Mouse (Mus musculus): ENCODE measurements around the gene Ncf1. TPM values are rescaled to one million over a fixed set of nuclear protein-coding genes. Genes with fewer than 3 reads are reported as not detected.

Ncf1 gene
- polyA plus RNA-seq, 1 experiment from 2014 or later = 4.0 TPM

DNA sequence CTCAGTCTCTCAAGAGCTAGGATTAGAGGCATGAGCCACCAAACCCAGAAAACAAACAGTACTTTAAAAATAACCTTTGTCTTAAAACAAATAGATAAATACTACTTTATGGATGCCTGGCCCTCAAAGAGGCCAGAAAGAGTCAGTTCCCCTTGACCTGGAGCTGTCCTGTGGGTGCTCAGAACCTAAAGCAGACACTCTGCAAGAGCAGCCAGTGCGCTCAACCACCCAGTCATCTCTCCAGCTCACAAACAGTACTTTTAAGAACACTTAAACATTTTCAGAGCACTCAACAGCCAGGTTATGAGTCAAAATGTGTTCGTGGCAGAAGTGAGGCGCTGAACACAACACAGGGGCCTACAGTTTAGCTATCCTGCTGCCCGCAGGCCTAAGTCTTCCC, 21.7 kb upstream of the Ncf1 start:
- Histone ChIP-seq H3K4me1 (replicated peaks; ENCODE audit: control insufficient read depth, insufficient read depth, low read length) (no peaks in the 10 kb centered on the region), H3K27ac (ENCODE audit: low read depth, low read length) (no peak overlapping the region), H3K4me2 (replicated peaks; ENCODE audit: low read depth, low read length) (no peak overlapping the region), H3K9ac (ENCODE audit: low read depth, low read length) (no peak overlapping the region), H3K9me3 (ENCODE audit: control insufficient read depth, low read length) (no peaks in the 10 kb centered on the region), H3K27me3 (ENCODE audit: control insufficient read depth, insufficient read depth, low read length) (no peaks in the 10 kb centered on the region), H3K4me3 (ENCODE audit: low read depth, low read length) (no peak overlapping the region), H3K36me3 (ENCODE audit: control insufficient read depth, insufficient read depth, low read length) (peaks cover 51% of the 10 kb centered on the region)
- WGBS = 97% methylated on average over 4 of the region's 4 CpGs
- DNase-seq (ENCODE audit: low spot score) (no peak), ATAC-seq (ENCODE audit: low FRiP score) (no peak)

DNA sequence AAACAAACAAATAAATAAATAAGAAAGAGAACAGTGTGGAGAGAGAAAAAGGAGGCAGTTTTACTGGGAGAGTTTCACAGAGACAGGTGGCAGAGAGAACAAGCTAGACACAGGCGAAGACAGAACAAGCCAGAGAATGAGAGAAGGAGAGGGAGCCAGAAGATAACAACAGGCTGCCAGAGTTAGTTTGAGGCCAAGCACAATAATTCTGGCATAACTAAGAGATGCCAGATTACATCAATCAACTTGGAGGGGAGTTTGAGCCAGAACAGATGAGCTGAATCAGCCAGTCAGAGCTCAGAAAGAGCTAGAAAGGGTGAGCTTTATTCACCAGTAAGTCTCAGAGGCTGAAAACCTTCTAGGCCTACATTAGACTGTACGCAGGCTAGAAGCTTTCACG, 21.2 kb upstream of the Ncf1 start:
- H3K9me3 ChIP-seq (ENCODE audit: control insufficient read depth, low read length) = no peaks in the 10 kb centered on the region
- DNase-seq (ENCODE audit: low spot score) (no peak), ATAC-seq (ENCODE audit: low FRiP score) (no peak)
- no peak overlapping the region for H3K4me2 ChIP-seq (replicated peaks; ENCODE audit: low read depth, low read length)
- no peaks in the 10 kb centered on the region for H3K27me3 ChIP-seq (ENCODE audit: control insufficient read depth, insufficient read depth, low read length)
- H3K4me3 ChIP-seq (ENCODE audit: low read depth, low read length) = no peak overlapping the region
- peaks cover 49% of the 10 kb centered on the region for H3K36me3 ChIP-seq (ENCODE audit: control insufficient read depth, insufficient read depth, low read length)
- no peak overlapping the region for H3K9ac ChIP-seq (ENCODE audit: low read depth, low read length)
- H3K27ac ChIP-seq (ENCODE audit: low read depth, low read length) = no peak overlapping the region
- no peaks in the 10 kb centered on the region for H3K4me1 ChIP-seq (replicated peaks; ENCODE audit: control insufficient read depth, insufficient read depth, low read length)
- 96% methylated on average over 3 of the region's 3 CpGs for WGBS

DNA sequence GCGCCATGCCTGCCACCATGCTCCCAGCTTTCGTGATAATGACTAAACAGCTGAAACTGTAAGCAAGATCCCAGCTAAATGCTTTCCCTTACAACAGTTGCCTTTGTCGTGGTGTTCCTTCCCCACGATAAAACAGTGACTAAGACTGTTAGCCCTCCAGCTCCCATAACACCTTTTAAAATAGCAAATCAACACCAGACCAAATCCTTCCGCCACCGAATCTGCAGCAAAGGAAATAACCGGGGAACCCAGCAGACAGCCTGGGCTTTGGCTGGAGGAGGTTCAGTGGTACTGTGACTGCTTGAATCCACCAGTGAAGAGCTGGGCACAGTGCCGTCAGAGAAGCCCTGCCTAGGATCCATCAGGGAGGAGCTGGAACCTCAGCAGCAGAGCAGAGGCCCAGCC, 19.8 kb upstream of the Ncf1 start:
- H3K36me3 ChIP-seq (ENCODE audit: control insufficient read depth, insufficient read depth, low read length) = peaks cover 52% of the 10 kb centered on the region
- WGBS = 93% methylated on average over 8 of the region's 8 CpGs
- no peaks in the 10 kb centered on the region for H3K4me1 ChIP-seq (replicated peaks; ENCODE audit: control insufficient read depth, insufficient read depth, low read length)
- no peak overlapping the region for H3K9ac ChIP-seq (ENCODE audit: low read depth, low read length)
- no peaks in the 10 kb centered on the region for H3K27me3 ChIP-seq (ENCODE audit: control insufficient read depth, insufficient read depth, low read length)
- no peaks in the 10 kb centered on the region for H3K9me3 ChIP-seq (ENCODE audit: control insufficient read depth, low read length)
- no peak for DNase-seq (ENCODE audit: low spot score)
- H3K27ac ChIP-seq (ENCODE audit: low read depth, low read length) = no peak overlapping the region
- H3K4me3 ChIP-seq (ENCODE audit: low read depth, low read length) = no peak overlapping the region
- no peak overlapping the region for H3K4me2 ChIP-seq (replicated peaks; ENCODE audit: low read depth, low read length)
- no peak for ATAC-seq (ENCODE audit: low FRiP score)

DNA sequence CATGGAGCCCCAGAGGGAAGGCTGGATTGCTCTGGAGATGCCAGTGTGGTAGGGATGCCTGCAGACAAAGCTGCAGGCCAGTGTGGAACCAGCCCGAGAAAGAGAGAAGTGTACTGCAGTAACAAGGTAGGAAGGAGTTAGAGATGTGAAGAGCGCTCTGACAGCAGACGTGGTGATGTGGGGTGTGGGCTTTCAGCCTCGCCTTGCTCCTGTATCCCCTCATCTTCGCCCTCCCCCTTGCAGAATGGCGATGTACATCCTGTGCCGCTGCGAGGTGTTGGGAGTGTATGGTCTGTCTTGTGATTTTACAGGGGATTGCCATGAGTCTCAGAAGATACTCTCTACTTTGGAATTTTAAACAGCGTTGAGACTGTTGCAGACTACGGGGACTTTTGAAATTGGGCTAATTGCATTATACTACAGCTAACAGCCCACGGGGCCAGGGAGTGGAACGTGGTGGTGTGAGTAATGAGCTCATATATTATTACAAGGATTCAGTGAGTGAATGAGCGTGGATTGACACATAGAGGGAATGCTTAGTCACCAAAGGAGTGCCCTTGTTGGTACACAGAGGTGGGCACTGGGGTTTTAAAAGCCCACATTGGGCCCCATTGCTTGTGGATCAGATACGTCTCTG, 19.3 kb upstream of the Ncf1 start:
- H3K36me3 ChIP-seq (ENCODE audit: control insufficient read depth, insufficient read depth, low read length) = peaks cover 55% of the 10 kb centered on the region
- WGBS = 92% methylated on average over 14 of the region's 14 CpGs
- no peak for ATAC-seq (ENCODE audit: low FRiP score)
- H3K4me1 ChIP-seq (replicated peaks; ENCODE audit: control insufficient read depth, insufficient read depth, low read length) = no peaks in the 10 kb centered on the region
- DNase-seq (ENCODE audit: low spot score) = no peak
- no peaks in the 10 kb centered on the region for H3K27me3 ChIP-seq (ENCODE audit: control insufficient read depth, insufficient read depth, low read length)
- no peak overlapping the region for H3K4me3 ChIP-seq (ENCODE audit: low read depth, low read length)
- no peak overlapping the region for H3K9ac ChIP-seq (ENCODE audit: low read depth, low read length)
- H3K27ac ChIP-seq (ENCODE audit: low read depth, low read length) = no peak overlapping the region
- H3K9me3 ChIP-seq (ENCODE audit: control insufficient read depth, low read length) = no peaks in the 10 kb centered on the region
- no peak overlapping the region for H3K4me2 ChIP-seq (replicated peaks; ENCODE audit: low read depth, low read length)

DNA sequence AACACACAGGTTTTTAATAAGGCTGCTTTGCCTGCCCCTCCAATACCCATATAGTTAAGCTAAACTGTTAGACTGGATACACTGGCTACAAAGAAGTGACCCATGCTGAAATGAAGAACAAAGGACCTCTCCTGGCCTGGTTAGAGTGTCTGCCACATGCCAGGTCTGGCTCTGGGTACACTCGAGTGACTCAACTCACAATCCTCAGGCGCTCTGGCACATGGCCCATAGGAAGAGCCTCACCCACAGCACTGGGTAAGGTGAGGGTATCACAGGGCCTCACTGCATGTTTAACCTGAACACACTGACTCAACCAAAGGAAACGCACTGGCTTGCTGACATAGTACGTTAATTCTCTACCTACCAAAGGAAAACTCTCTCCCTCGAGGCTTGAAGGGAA, 16.7 kb upstream of the Ncf1 start:
- Histone ChIP-seq H3K9me3 (ENCODE audit: control insufficient read depth, low read length) (no peaks in the 10 kb centered on the region), H3K4me2 (replicated peaks; ENCODE audit: low read depth, low read length) (no peak overlapping the region), H3K36me3 (ENCODE audit: control insufficient read depth, insufficient read depth, low read length) (peaks cover 58% of the 10 kb centered on the region), H3K27me3 (ENCODE audit: control insufficient read depth, insufficient read depth, low read length) (no peaks in the 10 kb centered on the region), H3K4me3 (ENCODE audit: low read depth, low read length) (no peak overlapping the region), H3K9ac (ENCODE audit: low read depth, low read length) (no peak overlapping the region), H3K4me1 (replicated peaks; ENCODE audit: control insufficient read depth, insufficient read depth, low read length) (no peaks in the 10 kb centered on the region), H3K27ac (ENCODE audit: low read depth, low read length) (no peak overlapping the region)
- ATAC-seq (ENCODE audit: low FRiP score) (no peak), DNase-seq (ENCODE audit: low spot score) (no peak)
- 93% methylated on average over 5 of the region's 5 CpGs for WGBS

DNA sequence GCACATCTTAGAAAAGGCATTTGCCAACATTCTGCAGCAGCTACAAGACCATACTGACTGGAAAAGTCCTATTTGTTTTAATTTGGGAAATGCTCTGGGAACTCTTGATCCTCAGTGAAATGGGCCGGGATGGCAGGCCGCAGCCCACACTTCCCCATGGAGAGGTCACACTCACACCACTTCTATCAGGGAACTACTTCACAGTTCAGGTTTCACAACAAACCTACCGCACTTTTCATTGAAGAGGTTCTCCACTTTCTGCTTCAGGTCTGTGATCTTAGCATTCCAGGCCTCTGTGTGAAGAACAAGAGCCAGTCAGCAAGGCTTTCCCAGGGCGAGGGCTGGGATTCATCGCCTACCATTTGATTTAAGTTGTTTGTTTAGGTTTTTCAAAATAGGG, 15.5 kb upstream of the Ncf1 start:
- 97% methylated on average over 5 of the region's 5 CpGs for WGBS
- Histone ChIP-seq H3K4me2 (replicated peaks; ENCODE audit: low read depth, low read length) (no peak overlapping the region), H3K4me1 (replicated peaks; ENCODE audit: control insufficient read depth, insufficient read depth, low read length) (no peaks in the 10 kb centered on the region)

DNA sequence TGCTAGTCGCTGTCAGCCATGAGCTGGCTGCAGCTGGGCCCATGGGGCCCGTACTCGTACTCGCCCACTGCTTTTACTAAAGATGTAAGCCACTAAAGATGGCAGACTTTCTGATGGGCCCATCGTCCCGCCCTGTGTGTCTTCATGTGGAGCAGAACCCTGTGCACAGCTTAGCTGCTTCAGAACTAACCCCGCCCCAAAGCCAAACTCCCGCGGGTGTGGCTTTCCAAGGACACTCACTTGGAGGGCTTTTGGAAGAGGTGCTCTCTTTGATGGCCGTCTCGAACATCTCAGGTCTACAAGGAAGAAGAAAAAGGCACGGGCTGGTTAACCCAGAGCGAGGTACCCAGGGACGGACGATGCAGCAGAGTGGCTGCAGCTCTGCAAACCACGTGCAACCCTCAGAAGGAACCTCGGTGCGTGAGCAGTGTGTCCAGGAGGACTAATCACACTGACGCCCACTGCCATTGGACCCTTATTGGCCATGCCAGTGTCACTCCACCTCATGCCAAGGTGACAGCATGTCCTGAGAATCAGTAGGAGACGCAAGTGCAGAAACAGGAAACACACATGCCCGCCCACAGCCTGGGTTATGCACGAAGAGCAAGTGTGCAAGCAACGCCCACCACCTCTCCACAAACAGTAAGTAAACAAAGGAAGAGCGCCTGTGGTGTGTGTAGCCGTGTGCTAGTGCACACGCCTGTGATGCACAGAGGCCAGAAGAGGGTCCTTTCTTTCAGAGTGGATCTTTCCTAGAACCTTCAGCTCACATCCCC, 14.4 kb upstream of the Ncf1 start:
- 93% methylated on average over 26 of the region's 26 CpGs for WGBS
- no peak for ATAC-seq (ENCODE audit: low FRiP score)
- DNase-seq (ENCODE audit: low spot score) = no peak
- Histone ChIP-seq H3K36me3 (ENCODE audit: control insufficient read depth, insufficient read depth, low read length) (peaks cover 59% of the 10 kb centered on the region), H3K9ac (ENCODE audit: low read depth, low read length) (no peak overlapping the region), H3K4me3 (ENCODE audit: low read depth, low read length) (no peak overlapping the region), H3K9me3 (ENCODE audit: control insufficient read depth, low read length) (no peaks in the 10 kb centered on the region), H3K27ac (ENCODE audit: low read depth, low read length) (no peak overlapping the region), H3K27me3 (ENCODE audit: control insufficient read depth, insufficient read depth, low read length) (no peaks in the 10 kb centered on the region), H3K4me2 (replicated peaks; ENCODE audit: low read depth, low read length) (no peak overlapping the region), H3K4me1 (replicated peaks; ENCODE audit: control insufficient read depth, insufficient read depth, low read length) (no peaks in the 10 kb centered on the region)

More for the DNA sequence above, 15.5 kb upstream of the Ncf1 start:
- no peak overlapping the region for H3K9ac ChIP-seq (ENCODE audit: low read depth, low read length)
- DNase-seq (ENCODE audit: low spot score) (no peak), ATAC-seq (ENCODE audit: low FRiP score) (no peak)
- no peaks in the 10 kb centered on the region for H3K9me3 ChIP-seq (ENCODE audit: control insufficient read depth, low read length)
- H3K36me3 ChIP-seq (ENCODE audit: control insufficient read depth, insufficient read depth, low read length) = peaks cover 64% of the 10 kb centered on the region
- H3K4me3 ChIP-seq (ENCODE audit: low read depth, low read length) = no peak overlapping the region
- H3K27ac ChIP-seq (ENCODE audit: low read depth, low read length) = no peak overlapping the region
- H3K27me3 ChIP-seq (ENCODE audit: control insufficient read depth, insufficient read depth, low read length) = no peaks in the 10 kb centered on the region

DNA sequence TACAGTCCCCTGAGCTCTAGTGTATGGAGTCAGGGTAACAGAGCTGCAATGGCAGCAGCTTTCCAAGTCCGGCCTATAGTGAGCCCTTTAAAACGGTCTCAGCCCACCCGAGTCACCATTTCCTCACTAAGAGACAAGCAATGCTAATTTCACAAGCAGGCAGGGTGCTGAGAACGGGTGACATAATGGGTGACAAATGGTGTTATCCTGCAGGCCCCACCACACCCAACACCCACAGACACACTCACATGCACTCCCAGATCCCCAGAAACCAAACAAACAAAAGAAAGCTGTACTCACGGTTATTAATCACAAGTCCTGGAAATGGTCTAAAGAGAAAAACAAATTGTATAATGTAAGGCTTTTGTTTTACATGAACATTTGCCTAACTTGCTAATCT, 12.4 kb upstream of the Ncf1 start:
- Histone ChIP-seq H3K4me3 (ENCODE audit: low read depth, low read length) (no peak overlapping the region), H3K27me3 (ENCODE audit: control insufficient read depth, insufficient read depth, low read length) (no peaks in the 10 kb centered on the region), H3K4me1 (replicated peaks; ENCODE audit: control insufficient read depth, insufficient read depth, low read length) (0 out of 2 replicates have a peak, but pooled peaks cover 2% of the 10 kb centered on the region), H3K4me2 (replicated peaks; ENCODE audit: low read depth, low read length) (no peak overlapping the region), H3K27ac (ENCODE audit: low read depth, low read length) (no peak overlapping the region), H3K9me3 (ENCODE audit: control insufficient read depth, low read length) (no peaks in the 10 kb centered on the region), H3K36me3 (ENCODE audit: control insufficient read depth, insufficient read depth, low read length) (peaks cover 63% of the 10 kb centered on the region), H3K9ac (ENCODE audit: low read depth, low read length) (no peak overlapping the region)
- ATAC-seq (ENCODE audit: low FRiP score) (no peak), DNase-seq (ENCODE audit: low spot score) (no peak)
- WGBS = 86% methylated on average over 5 of the region's 5 CpGs
